Mouse (Mus musculus) heart, postnatal 0 days (tissue): ENCODE data around the gene Cxcl17.

ENCODE experiments used
- CTCF ChIP-seq: IDR thresholded peaks from 2 replicates; pipeline ENCODE4 v1.5.1; 2016; ENCODE audit warnings: antibody characterized with exemption, control low read depth, low read depth
- EP300 ChIP-seq: IDR thresholded peaks from 2 replicates; pipeline ENCODE4 v1.6.1; 2016; ENCODE audit warnings: antibody characterized with exemption, low read depth

- TF ChIP-seq CTCF (no peak), EP300 (no peak)
Measured at GRCm38 (mm10) chr7:25419943-25420342, 7.3 kb upstream of the Cxcl17 start.
